Mouse (Mus musculus) ES-E14 (cell line): Measurements from ENCODE around the gene Rit1. TPM values are rescaled to one million over a fixed set of nuclear protein-coding genes. Genes with fewer than 3 reads are reported as not detected.

Experiments used
- DNase-seq: peaks from one replicate; pipeline ENCODE4 v3.0.0-alpha.2; 2013; ENCODE audit warnings: low read depth, low spot score
- H3K27ac ChIP-seq: 2 replicates; pipeline ENCODE4 v1.5.1; 2012; ENCODE audit warnings: low read depth, mild to moderate bottlenecking, low read length, moderate library complexity, mixed read lengths; ENCODE audit not compliant: poor library complexity, insufficient read depth, severe bottlenecking
- H3K36me3 ChIP-seq: 2 replicates; pipeline ENCODE4 v1.6.1; 2012; ENCODE audit warnings: mild to moderate bottlenecking, low read length, moderate library complexity, mixed read lengths; ENCODE audit not compliant: control insufficient read depth, poor library complexity, insufficient read depth, severe bottlenecking
- H3K4me1 ChIP-seq, 2 experiments: fragments of 150-350 bp in 1 of 2; sonication (generic) in 1 of 2; 2 replicates each; pipeline ENCODE4 v1.6.1; 2012; ENCODE audit warnings: low read length in 2 of 2, mild to moderate bottlenecking in 1 of 2, mixed read lengths in 1 of 2; ENCODE audit not compliant: control insufficient read depth in 2 of 2, insufficient read depth in 2 of 2, poor library complexity in 1 of 2
- H3K4me3 ChIP-seq, 2 experiments: fragments of 150-350 bp in 1 of 2; sonication (generic) in 1 of 2; 2 replicates each; pipeline ENCODE4 v1.5.1; 2012; ENCODE audit warnings: low read length in 2 of 2, low read depth in 1 of 2, mild to moderate bottlenecking in 1 of 2, mixed read lengths in 1 of 2; ENCODE audit not compliant: insufficient read depth in 1 of 2, poor library complexity in 1 of 2, severe bottlenecking in 1 of 2
- H3K9ac ChIP-seq: 2 replicates; pipeline ENCODE4 v1.6.1; 2012; ENCODE audit warnings: low read depth, mild to moderate bottlenecking, low read length, mixed read lengths; ENCODE audit not compliant: poor library complexity, insufficient read depth, severe bottlenecking
- H3K9me3 ChIP-seq: fragments of 150-350 bp; sonication (generic); 2 replicates; pipeline ENCODE4 v1.6.1; 2012; ENCODE audit warnings: low read depth, mild to moderate bottlenecking, low read length; ENCODE audit not compliant: control insufficient read depth, insufficient read depth
- CHD2 ChIP-seq: IDR thresholded peaks from 2 replicates; pipeline ENCODE4 v1.6.1; 2014; ENCODE audit warnings: mild to moderate bottlenecking, low read depth, low read length, inconsistent platforms
- HCFC1 ChIP-seq: IDR thresholded peaks from 2 replicates; pipeline ENCODE4 v1.6.1; 2012; ENCODE audit warnings: low read length, inconsistent platforms, borderline replicate concordance; ENCODE audit not compliant: insufficient read depth
- MAFK ChIP-seq: IDR thresholded peaks from 2 replicates; pipeline ENCODE4 v1.6.1; 2014; ENCODE audit warnings: mild to moderate bottlenecking, low read depth, low read length, inconsistent platforms; ENCODE audit not compliant: insufficient read depth
- ZC3H11A ChIP-seq: IDR thresholded peaks from 2 replicates; pipeline ENCODE4 v1.6.1; 2012; ENCODE audit warnings: low read depth, mild to moderate bottlenecking, inconsistent platforms, low read length, borderline replicate concordance
- ZNF384 ChIP-seq: IDR thresholded peaks from 2 replicates; pipeline ENCODE4 v1.6.1; 2012; ENCODE audit warnings: low read depth, low read length, inconsistent platforms
- in situ Hi-C, 2 experiments: fragments of 600-800 bp; cut with MboI; formaldehyde crosslinking; loops; one replicate each; pipeline ENCODE4 v1.15.1; 2025; ENCODE audit warnings: low sequenced_read_pairs in 2 of 2, inconsistent platforms in 1 of 2; ENCODE audit not compliant: unreplicated experiment in 2 of 2
- total RNA-seq: library from RNA; depleted of rRNA; stranded (reverse); fragments of 300-350 nt; gene quantifications from 2 replicates; pipeline ENCODE4 v1.2.3, GENCODE M21; 2012

Gene Rit1
- total RNA-seq, 1 experiment, result 18.3 TPM

GRCm38 (mm10) chr3:88755541-88755940 is 38.9 kb downstream of the Rit1 start:
- peaks cover 2 to 3% of the 10 kb centered on the region in 2 experiments; a peak in 2 of 4 replicates for H3K4me1 ChIP-seq
- H3K36me3 ChIP-seq, result no peaks in the 10 kb centered on the region
- TF ChIP-seq CHD2 (no peak), HCFC1 (no peak), MAFK (no peak), ZC3H11A (no peak), ZNF384 (no peak)
- no peak for DNase-seq
- no peak overlapping the region for H3K4me3 ChIP-seq
- no peak overlapping the region for H3K9ac ChIP-seq
- in situ Hi-C loops, result no loop called here
- H3K9me3 ChIP-seq, result no peaks in the 10 kb centered on the region
- H3K27ac ChIP-seq, result no peak overlapping the region; the same call in 1 of the 2 replicates

GRCm38 (mm10) chr3:88756276-88756675 is 39.6 kb downstream of the Rit1 start:
- H3K9me3 ChIP-seq, result no peaks in the 10 kb centered on the region
- peak overlapping the region; percentile 14; the same call in 1 of the 2 replicates for H3K27ac ChIP-seq

GRCm38 (mm10) chr3:88758045-88758500 is 41.4 kb downstream of the Rit1 start:
- Histone ChIP-seq H3K9ac (no peak overlapping the region; the same call in 1 of the 2 replicates), H3K4me3 (no peak overlapping the region), H3K9me3 (no peaks in the 10 kb centered on the region), H3K36me3 (no peaks in the 10 kb centered on the region), H3K4me1 (peaks cover 3% of the 10 kb centered on the region in 2 experiments; a peak in 2 of 4 replicates), H3K27ac (no peak overlapping the region)
- in situ Hi-C loops, result no loop called here
- TF ChIP-seq ZNF384 (no peak), ZC3H11A (no peak), MAFK (no peak), CHD2 (no peak), HCFC1 (no peak)
- DNase-seq, result no peak

More at GRCm38 (mm10) chr3:88756276-88756675, 39.6 kb downstream of the Rit1 start:
- Histone ChIP-seq H3K4me1 (peaks cover 2 to 3% of the 10 kb centered on the region in 2 experiments; a peak in 2 of 4 replicates), H3K9ac (peak overlapping the region; percentile 19; the same call in 1 of the 2 replicates), H3K4me3 (no peak overlapping the region), H3K36me3 (no peaks in the 10 kb centered on the region)
- no peak for DNase-seq
- no peak for TF ChIP-seq ZNF384
- no peak for TF ChIP-seq MAFK
- TF ChIP-seq HCFC1, result no peak
- no peak for TF ChIP-seq CHD2
- no peak for TF ChIP-seq ZC3H11A
- in situ Hi-C loops, result no loop called here

- H3K9ac ChIP-seq, result no peak overlapping the region
- no peak for DNase-seq
- peaks cover 0 to 2% of the 10 kb centered on the region in 2 experiments; a peak in 3 of 4 replicates for H3K4me1 ChIP-seq
- H3K27ac ChIP-seq, result no peak overlapping the region
- in situ Hi-C loops, result no loop called here
- H3K4me3 ChIP-seq, result peak overlapping the region; percentile 13 to 25; a peak in 3 of 4 replicates
- H3K9me3 ChIP-seq, result no peaks in the 10 kb centered on the region
- TF ChIP-seq CHD2 (no peak), HCFC1 (no peak), ZC3H11A (no peak), ZNF384 (no peak), MAFK (no peak)
- no peaks in the 10 kb centered on the region for H3K36me3 ChIP-seq
These were observed 45.0 kb downstream of the Rit1 start for GRCm38 (mm10) chr3:88761619-88762018.
